Mouse (Mus musculus) small intestine, adult 2 months (tissue): Measurements from ENCODE around the gene Bfsp2.

ENCODE experiments used
- CTCF ChIP-seq: fragments of 200-500 bp; IDR thresholded peaks from 2 replicates; pipeline ENCODE4 v1.5.1; 2012; ENCODE audit warnings: low read depth, mild to moderate bottlenecking, control low read depth, inconsistent platforms, low read length, moderate library complexity, mixed read lengths; ENCODE audit not compliant: insufficient replicate concordance, insufficient read length; ENCODE audit errors: extremely low read depth
- POLR2A ChIP-seq: fragments of 200-500 bp; IDR thresholded peaks from 2 replicates; pipeline ENCODE4 v1.6.1; 2012; ENCODE audit warnings: low read depth, mild to moderate bottlenecking, control low read depth, inconsistent platforms, low read length, moderate library complexity

DNA sequence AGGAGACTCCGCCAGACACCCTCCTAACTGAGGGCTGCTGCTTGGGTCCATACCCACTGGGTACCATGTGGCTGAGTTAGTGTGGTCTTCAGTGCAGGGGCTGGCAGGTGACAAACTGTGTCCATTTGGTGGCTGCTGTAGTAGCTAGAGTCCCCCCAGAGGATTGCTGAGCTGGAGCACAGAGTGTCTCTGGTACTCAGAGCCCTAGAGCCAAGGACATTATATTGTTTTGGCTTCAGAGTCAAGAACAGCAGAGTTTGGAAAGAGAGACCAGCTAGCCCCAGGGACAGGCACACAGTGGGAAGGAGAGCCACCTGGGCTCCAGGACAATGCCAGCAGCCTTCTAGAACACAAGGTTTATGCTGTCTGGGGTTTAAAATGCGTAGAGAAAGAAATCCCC, 22.4 kb upstream of the Bfsp2 start:
- TF ChIP-seq CTCF, result no peak
- no peak for TF ChIP-seq POLR2A
